In genomic region chr1:184825093-184825492, GRCm38 (mm10) we compare ENCODE assay signal across 8 mouse cellular contexts. TPM values are rescaled to one million over a fixed set of nuclear protein-coding genes. Genes with fewer than 3 reads are reported as not detected.
DNase-seq lines count a peak whose midpoint lies in the region; ATAC-seq and TF ChIP-seq lines count a peak whose summit lies in the region.

No protein-coding gene starts in this region.

- intact Hi-C loops in heart, postnatal 25 days (cut with DNase I): loop anchor here (2.0 kb wide), 5 partner anchors 20 to 368 kb away; partner anchors contain the start of gene C130074G19Rik
- intact Hi-C loops in left cerebral cortex, postnatal 4 days (cut with DNase I): no loop called here

- H3K27me3 ChIP-seq in midbrain, embryonic 12.5 days: peaks cover 4% of the 10 kb centered on the region; the same call in 1 of the 2 replicates

- 0 out of 2 replicates have a peak overlapping the region, but pooled peaks have one; percentile 21 for H3K4me2 ChIP-seq in midbrain, embryonic 12.5 days (replicated peaks)

- no peak for TF ChIP-seq POLR2A in brain, embryonic 14.5 days (IDR thresholded peaks at IDR 0.05; ENCODE audit: borderline replicate concordance, extremely low read depth, insufficient read depth, insufficient read length, poor library complexity, severe bottlenecking)

- no peaks in the 10 kb centered on the region for H3K9me3 ChIP-seq in midbrain, embryonic 12.5 days

- H3K4me3 ChIP-seq in midbrain, embryonic 12.5 days: no peak overlapping the region

- peak; percentile 39 for DNase-seq in heart, adult 8-10 months (ENCODE audit: low spot score)
- DNase-seq in heart, postnatal 25 days (ENCODE audit: low spot score): no peak
- peak; percentile 63 for DNase-seq in CD4-positive, CD25-positive, alpha-beta regulatory T cell, adult 2 months (ENCODE audit: low read depth, low spot score)
- peak; percentile 71 for DNase-seq in brain, embryonic 14.5 days (ENCODE audit: low read depth)
- DNase-seq in left cerebral cortex, postnatal 4 days: peak; percentile 31
- no peak for DNase-seq in Muller cell, postnatal 12 days (ENCODE audit: inconsistent ontology term)

- peak; percentile 46 for ATAC-seq in granulocyte monocyte progenitor cell, adult 5-6 weeks (replicated peaks; ENCODE audit: poor library complexity, severe bottlenecking)
- no peak for ATAC-seq in midbrain, embryonic 12.5 days (ENCODE audit: low FRiP score, low read depth)

- 25% methylated on average over 11 of the region's 11 CpGs for WGBS in midbrain, embryonic 12.5 days

- H3K4me1 ChIP-seq in midbrain, embryonic 12.5 days: peaks cover 18% of the 10 kb centered on the region

- no peak overlapping the region for H3K9ac ChIP-seq in midbrain, embryonic 12.5 days (replicated peaks)

- H3K36me3 ChIP-seq in midbrain, embryonic 12.5 days: 0 out of 2 replicates have a peak, but pooled peaks cover 6% of the 10 kb centered on the region

- peak; percentile 75; the same call in 1 of the 2 replicates for TF ChIP-seq CTCF in brain, embryonic 14.5 days (IDR thresholded peaks at IDR 0.05; ENCODE audit: borderline replicate concordance, extremely low read depth, insufficient read depth, insufficient read length)

- H3K27ac ChIP-seq in midbrain, embryonic 12.5 days (replicated peaks): no peak overlapping the region

RNA-seq across cellular contexts. Expression of gene Marc1, which starts 14.0 kb away (rescaled TPM):
- total RNA-seq in heart, adult 8-10 months (2022): not detected
- total RNA-seq in heart, postnatal 25 days (2021): not detected
- 0.10 and 0.33 TPM in 2 replicates for polyA plus RNA-seq in brain, embryonic 14.5 days (2012; rRNA removed)
- not detected in 2 replicates for total RNA-seq in granulocyte monocyte progenitor cell, adult 5-6 weeks (2014; fragmentation: Nextera tagmentation)
- 0.26 TPM in 1 of 2 replicates, not detected in the other for total RNA-seq in granulocyte monocyte progenitor cell, adult 5-6 weeks (2017)
- total RNA-seq in left cerebral cortex, postnatal 4 days (2021): under 1 TPM in 1 of 2 experiments, not detected in 1; 0.28 TPM
- polyA plus RNA-seq in midbrain, embryonic 12.5 days (2016; fragmentation: Nextera tagmentation; extraction: Ambion mirVana): 0.14 and 0.18 TPM in 2 replicates

RNA-seq across cellular contexts. Expression of gene Marc2, which starts 21.2 kb away (rescaled TPM):
- 100 to 1,000 TPM; 113 to 146 (median 132) TPM for total RNA-seq in heart, adult 8-10 months (2022)
- total RNA-seq in heart, postnatal 25 days (2021): 100 to 1,000 TPM; 106 to 111 TPM
- polyA plus RNA-seq in brain, embryonic 14.5 days (2012; rRNA removed): 43.8 and 44.1 TPM in 2 replicates
- total RNA-seq in granulocyte monocyte progenitor cell, adult 5-6 weeks (2014; fragmentation: Nextera tagmentation): 188 and 207 TPM in 2 replicates
- 65.2 and 82.6 TPM in 2 replicates for total RNA-seq in granulocyte monocyte progenitor cell, adult 5-6 weeks (2017)
- total RNA-seq in left cerebral cortex, postnatal 4 days (2021): 10 to 100 TPM; 84.0 to 86.4 TPM
- 88.4 and 97.3 TPM in 2 replicates for polyA plus RNA-seq in midbrain, embryonic 12.5 days (2016; fragmentation: Nextera tagmentation; extraction: Ambion mirVana)

RNA-seq across cellular contexts. Expression of gene C130074G19Rik, which starts 57.9 kb away (rescaled TPM):
- total RNA-seq in heart, adult 8-10 months (2022): 10 to 100 TPM; 15.4 to 19.9 (median 18.0) TPM
- total RNA-seq in heart, postnatal 25 days (2021): 10 to 100 TPM; 17.4 to 18.0 TPM
- 4.4 and 7.8 TPM in 2 replicates for polyA plus RNA-seq in brain, embryonic 14.5 days (2012; rRNA removed)
- total RNA-seq in granulocyte monocyte progenitor cell, adult 5-6 weeks (2014; fragmentation: Nextera tagmentation): not detected in 2 replicates
- total RNA-seq in granulocyte monocyte progenitor cell, adult 5-6 weeks (2017): 0.13 TPM in 1 of 2 replicates, not detected in the other
- 10 to 100 TPM; 14.0 to 16.5 TPM for total RNA-seq in left cerebral cortex, postnatal 4 days (2021)
- polyA plus RNA-seq in midbrain, embryonic 12.5 days (2016; fragmentation: Nextera tagmentation; extraction: Ambion mirVana): 0.59 and 1.1 TPM in 2 replicates

Comparison
In these comparisons a context has a peak if more than half of its experiments do, and no peak if none do; other contexts are left out.
1. DNase-seq: peak in heart, adult 8-10 months (single experiment), CD4-positive, CD25-positive, alpha-beta regulatory T cell, adult 2 months (single experiment), brain, embryonic 14.5 days (single experiment) and left cerebral cortex, postnatal 4 days (single experiment); none in heart, postnatal 25 days (single experiment) and Muller cell, postnatal 12 days (single experiment).
2. RNA of gene C130074G19Rik, which starts 57.9 kb away (total RNA-seq): 15.4 to 19.9 TPM in heart, adult 8-10 months, 17.4 to 18.0 TPM in heart, postnatal 25 days and 14.0 to 16.5 TPM in left cerebral cortex, postnatal 4 days; 0.13 TPM in granulocyte monocyte progenitor cell, adult 5-6 weeks; every median in the first group is over 10 times any median in the second.